Mouse (Mus musculus): ENCODE measurements around the gene Zfp839. TPM values are rescaled to one million over a fixed set of nuclear protein-coding genes. Genes with fewer than 3 reads are reported as not detected.

Gene Zfp839
- total RNA-seq, 1 experiment from 2014 or later, result 7.1 TPM

- ATAC-seq (replicated peaks; ENCODE audit: low read depth, poor library complexity, severe bottlenecking), result no peak
Measured at GRCm38 (mm10) chr12:110865989-110866388, 15.9 kb downstream of the Zfp839 start.

- no peak for ATAC-seq (replicated peaks; ENCODE audit: low read depth, poor library complexity, severe bottlenecking)
Measured at GRCm38 (mm10) chr12:110870107-110870506, 20.1 kb downstream of the Zfp839 start.

GRCm38 (mm10) chr12:110871247-110871646, 21.2 kb downstream of the Zfp839 start:
- no peak for ATAC-seq (replicated peaks; ENCODE audit: low read depth, poor library complexity, severe bottlenecking)

GRCm38 (mm10) chr12:110875351-110875750, 25.3 kb downstream of the Zfp839 start:
- ATAC-seq (replicated peaks; ENCODE audit: low read depth, poor library complexity, severe bottlenecking), result no peak

GRCm38 (mm10) chr12:110882291-110882690, 32.2 kb downstream of the Zfp839 start:
- ATAC-seq (replicated peaks; ENCODE audit: low read depth, poor library complexity, severe bottlenecking), result no peak

DNA sequence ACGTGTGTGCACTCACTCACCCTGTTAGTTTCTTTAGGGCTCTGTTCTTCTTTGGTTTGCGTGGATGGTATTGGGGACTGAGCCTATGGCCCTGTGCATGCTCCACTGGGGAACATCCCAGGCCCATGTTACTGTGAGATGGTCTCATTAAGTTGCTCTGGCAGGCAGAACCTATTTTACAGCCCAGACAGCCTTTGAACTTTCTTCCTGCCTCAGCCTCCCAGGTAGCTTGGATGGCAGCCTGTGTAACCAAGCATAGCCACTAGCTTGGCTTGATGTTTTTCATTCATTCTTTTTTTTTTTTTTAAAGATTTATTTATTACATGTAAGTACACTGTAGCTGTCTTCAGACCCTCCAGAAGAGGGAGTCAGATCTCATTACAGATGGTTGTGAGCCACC, 35.2 kb downstream of the Zfp839 start:
- no peak for ATAC-seq (replicated peaks; ENCODE audit: low read depth, poor library complexity, severe bottlenecking)

- ATAC-seq (replicated peaks; ENCODE audit: low read depth, poor library complexity, severe bottlenecking), result 0 out of 2 replicates have a peak, but pooled peaks have one; percentile 4
Measured at GRCm38 (mm10) chr12:110888106-110888505, 38.1 kb downstream of the Zfp839 start.

DNA sequence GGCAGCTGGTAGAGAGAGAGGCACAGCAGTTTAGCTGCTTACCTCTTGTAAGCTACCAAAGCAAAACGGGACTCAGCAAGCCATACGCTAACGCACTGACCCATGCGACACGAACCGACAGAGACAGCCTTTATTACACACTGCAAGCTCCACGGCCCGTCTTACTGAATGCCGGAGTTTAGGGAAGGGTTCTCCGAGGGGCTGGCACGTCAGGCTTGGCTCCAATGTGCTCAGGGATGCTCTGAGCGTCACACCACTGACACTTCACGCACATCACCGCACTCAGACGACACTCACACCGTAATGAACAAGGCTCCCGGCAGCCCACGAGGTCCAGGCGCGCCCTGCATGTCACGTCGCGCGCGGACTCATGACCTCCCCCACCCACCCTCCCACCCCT, 38.6 kb downstream of the Zfp839 start:
- peak; percentile 24 for ATAC-seq (replicated peaks; ENCODE audit: low read depth, poor library complexity, severe bottlenecking)

DNA sequence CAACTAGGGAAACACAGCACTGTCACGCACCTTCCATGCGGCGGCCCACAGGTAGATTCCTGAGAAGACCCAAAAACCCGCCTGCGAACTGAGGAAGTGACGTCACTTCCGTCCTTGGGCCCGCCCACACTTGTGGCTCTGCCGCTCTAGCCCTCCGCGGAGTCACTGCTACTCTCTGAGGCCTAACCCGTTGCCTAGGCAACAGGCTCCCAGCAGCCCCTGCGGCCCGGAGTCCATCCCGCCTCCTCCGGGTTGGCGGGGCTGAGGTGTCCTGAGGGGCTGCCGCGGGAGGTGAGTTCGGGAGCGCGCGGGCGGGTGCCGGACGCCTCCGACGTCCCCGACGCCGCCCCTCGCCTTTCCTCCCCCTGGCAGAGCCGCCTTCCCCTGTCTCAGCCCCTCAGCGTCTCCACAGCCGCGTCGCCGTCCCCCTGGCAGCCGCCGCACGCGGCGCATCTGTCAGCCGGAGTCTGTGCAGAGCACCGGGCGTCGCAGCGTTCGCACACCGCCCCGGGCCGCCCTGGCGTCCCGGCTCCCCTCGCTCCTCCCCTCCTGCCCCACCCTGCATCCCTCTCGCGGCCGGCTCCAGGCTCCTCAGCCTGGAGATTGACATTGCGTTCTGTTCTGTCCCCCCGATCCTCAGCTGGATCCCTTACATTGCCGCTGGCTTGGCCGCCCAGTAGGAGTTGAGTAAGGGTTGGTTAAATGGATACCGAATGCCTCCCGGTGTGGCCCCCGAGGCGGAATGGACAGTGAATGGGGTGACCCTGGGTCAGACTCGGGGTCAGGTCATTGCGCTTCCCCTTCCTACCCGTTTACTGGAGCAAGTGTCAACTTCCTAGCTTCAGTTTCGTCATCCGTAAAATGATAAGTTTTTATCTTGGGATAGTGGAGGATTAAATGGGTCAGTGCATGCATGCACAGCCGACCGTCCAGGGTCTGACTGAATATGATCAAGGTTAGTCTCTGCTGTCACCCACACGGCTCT, 39.3 kb downstream of the Zfp839 start, which contains the start of the genes Cinp and Tecpr2:
Cinp (minus strand) TSS at position 110 of the 985 bp plus-strand sequence.
Tecpr2 (plus strand) TSS at position 229 of the 985 bp plus-strand sequence.
- ATAC-seq (replicated peaks; ENCODE audit: low read depth, poor library complexity, severe bottlenecking), result peak; percentile 92

- ATAC-seq (replicated peaks; ENCODE audit: low read depth, poor library complexity, severe bottlenecking), result no peak
Measured at GRCm38 (mm10) chr12:110891887-110892286, 41.8 kb downstream of the Zfp839 start.

GRCm38 (mm10) chr12:110902106-110902505, 52.1 kb downstream of the Zfp839 start:
- ATAC-seq (replicated peaks; ENCODE audit: low read depth, poor library complexity, severe bottlenecking), result no peak

DNA sequence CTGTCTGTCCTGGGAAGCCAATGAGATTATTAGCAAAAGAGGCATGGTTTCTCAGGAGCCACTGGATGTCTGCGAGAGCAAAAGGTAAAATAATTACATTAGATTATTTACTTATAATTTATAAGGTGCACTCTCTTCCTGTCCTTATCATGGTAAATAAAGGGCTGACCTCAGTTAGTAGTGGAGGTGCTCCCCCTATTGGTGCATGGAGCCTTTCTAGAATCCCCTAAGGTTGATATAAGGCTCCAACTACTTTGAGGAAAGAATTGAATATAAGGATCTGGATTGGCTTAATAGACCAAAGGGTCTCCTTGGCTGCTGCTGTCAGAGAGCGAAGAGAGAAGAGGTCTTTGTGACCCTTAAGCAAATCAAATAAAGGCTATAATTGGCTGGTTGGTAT, 53.5 kb downstream of the Zfp839 start:
- ATAC-seq (replicated peaks; ENCODE audit: low read depth, poor library complexity, severe bottlenecking), result no peak

DNA sequence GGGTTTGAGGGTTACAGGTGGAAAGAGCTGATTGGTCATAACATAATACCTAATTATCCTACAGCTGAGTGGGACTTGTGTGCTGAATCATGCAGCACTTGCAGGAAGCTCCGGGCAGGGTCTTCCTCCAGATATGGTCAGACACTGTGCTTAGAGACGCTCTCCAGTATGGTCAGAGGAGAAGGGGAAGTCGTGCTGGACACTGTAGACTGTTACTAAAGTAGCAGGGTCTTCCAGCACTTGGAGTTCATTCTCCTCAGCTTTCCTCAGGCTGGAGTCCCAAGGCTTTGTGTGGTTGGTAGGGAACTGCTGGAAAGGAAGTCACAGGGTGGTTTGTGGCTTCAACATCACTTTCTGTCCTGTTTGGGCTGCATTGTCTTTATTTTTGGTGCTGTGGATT, 57.8 kb downstream of the Zfp839 start:
- ATAC-seq (replicated peaks; ENCODE audit: low read depth, poor library complexity, severe bottlenecking), result peak; percentile 75

DNA sequence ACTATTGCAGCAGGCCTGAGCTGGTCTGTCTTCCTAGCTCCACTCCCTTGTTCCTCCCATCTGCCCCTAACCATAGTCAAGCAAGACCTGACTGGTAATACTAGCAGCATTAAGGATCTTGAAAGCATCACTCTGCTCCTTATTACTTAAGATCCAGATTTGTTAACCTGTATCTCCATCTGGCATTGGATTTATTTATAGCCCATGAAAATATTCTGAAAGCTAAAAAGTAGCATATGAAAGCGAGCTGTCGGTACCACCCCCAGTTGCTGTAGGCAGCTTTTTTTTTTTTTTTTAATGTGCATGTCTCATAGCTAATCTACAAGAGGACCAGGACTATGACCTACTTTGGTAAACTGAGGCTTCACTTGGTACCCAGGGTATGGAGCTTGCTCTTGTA, 59.9 kb downstream of the Zfp839 start:
- ATAC-seq (replicated peaks; ENCODE audit: low read depth, poor library complexity, severe bottlenecking), result no peak

DNA sequence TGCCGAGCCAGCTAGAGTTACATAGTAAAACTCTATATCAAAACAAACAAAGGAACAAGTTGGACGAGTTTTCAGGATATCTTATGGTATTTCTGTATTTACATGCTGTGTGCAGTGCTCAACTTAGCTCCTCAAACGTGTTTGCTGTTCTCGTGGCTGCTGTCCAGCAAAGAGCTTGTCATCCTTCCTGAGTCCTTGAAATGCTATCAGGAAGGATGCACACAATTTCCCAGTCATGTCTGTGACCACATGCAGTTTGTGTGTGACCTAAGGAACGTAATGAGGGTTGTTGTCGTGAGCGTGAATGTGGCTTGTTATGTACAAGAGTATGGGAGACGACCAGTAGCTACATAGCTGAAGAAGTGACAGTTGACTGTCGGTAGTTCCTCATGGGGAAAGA, 65.7 kb downstream of the Zfp839 start:
- ATAC-seq (replicated peaks; ENCODE audit: low read depth, poor library complexity, severe bottlenecking), result no peak

Other genes with a start within 250 kb of the Zfp839 start
- 109 and 127 TPM in 2 replicates for gene Dync1h1, start 248.8 kb upstream of the Zfp839 start, total RNA-seq (2017)
- gene 1700001K19Rik, start 167.6 kb upstream of the Zfp839 start, total RNA-seq (2017), result not detected in 2 replicates
- 2,253 and 2,489 TPM in 2 replicates for gene Hsp90aa1, start 147.5 kb upstream of the Zfp839 start, total RNA-seq (2017)
- 29.8 and 32.0 TPM in 2 replicates for gene Wdr20, start 112.3 kb upstream of the Zfp839 start, total RNA-seq (2017)
- gene Mok, start 9.3 kb upstream of the Zfp839 start, total RNA-seq (2017), result 0.87 TPM in 1 of 2 replicates, not detected in the other
- 99.3 and 115 TPM in 2 replicates for gene Cinp, start 38.9 kb downstream of the Zfp839 start, total RNA-seq (2017)
- gene Tecpr2, start 39.0 kb downstream of the Zfp839 start, total RNA-seq (2017), result 3.8 and 5.7 TPM in 2 replicates
- 4.1 and 4.8 TPM in 2 replicates for gene Ankrd9, start 128.8 kb downstream of the Zfp839 start, total RNA-seq (2017)
- gene Rcor1, start 189.1 kb downstream of the Zfp839 start, total RNA-seq (2017), result 46.6 and 47.7 TPM in 2 replicates